Mouse (Mus musculus): Measurements from ENCODE around the gene Spint5. TPM values are rescaled to one million over a fixed set of nuclear protein-coding genes. Genes with fewer than 3 reads are reported as not detected.
A peak's percentile ranks its signal among the peaks of the same experiment; 100 is the strongest.

The Spint5 gene
- total and polyA plus RNA-seq, 2 experiments from 2014 or later, result not detected

- Histone ChIP-seq H3K36me3 (replicated peaks; ENCODE audit: control insufficient read depth, insufficient read depth, low read length) (no peaks in the 10 kb centered on the region), H3K9ac (replicated peaks; ENCODE audit: low read depth, low read length) (no peak overlapping the region), H3K27ac (ENCODE audit: low read depth) (no peak overlapping the region), H3K4me2 (ENCODE audit: low read depth, low read length) (no peak overlapping the region), H3K27me3 (ENCODE audit: control insufficient read depth, insufficient read depth, low read length) (no peaks in the 10 kb centered on the region), H3K4me1 (ENCODE audit: control insufficient read depth, insufficient read depth) (no peaks in the 10 kb centered on the region), H3K4me3 (ENCODE audit: low read depth, low read length) (no peak overlapping the region), H3K9me3 (replicated peaks; ENCODE audit: control insufficient read depth, low read length) (peaks cover 4% of the 10 kb centered on the region; the same call in 1 of the 2 replicates)
- ATAC-seq (ENCODE audit: insufficient read depth, low read depth) (no peak), DNase-seq (ENCODE audit: low spot score) (no peak)
- TF ChIP-seq CTCF (IDR thresholded peaks at IDR 0.05; ENCODE audit: low read depth), result no peak
- no peak for TF ChIP-seq EP300 (IDR thresholded peaks at IDR 0.05; ENCODE audit: low read depth)
- 68% methylated on average over 16 of the region's 16 CpGs for WGBS
Observed at GRCm38 (mm10) chr2:164676916-164677685, 38.0 kb upstream of the Spint5 start.

- no peaks in the 10 kb centered on the region for H3K27me3 ChIP-seq (ENCODE audit: control insufficient read depth, insufficient read depth, low read length)
- no peaks in the 10 kb centered on the region for H3K4me1 ChIP-seq (ENCODE audit: control insufficient read depth, insufficient read depth)
- peak; percentile 83 for DNase-seq (ENCODE audit: low spot score)
- 21% methylated on average over 19 of the region's 19 CpGs for WGBS
- TF ChIP-seq EP300 (IDR thresholded peaks at IDR 0.05; ENCODE audit: low read depth), result no peak
- peak; percentile 80 for TF ChIP-seq CTCF (IDR thresholded peaks at IDR 0.05; ENCODE audit: low read depth)
- no peak overlapping the region for H3K9ac ChIP-seq (replicated peaks; ENCODE audit: low read depth, low read length)
- peak; percentile 87 for ATAC-seq (ENCODE audit: insufficient read depth, low read depth)
- H3K4me3 ChIP-seq (ENCODE audit: low read depth, low read length), result peak overlapping the region; percentile 32
- no peak overlapping the region for H3K27ac ChIP-seq (ENCODE audit: low read depth)
- H3K36me3 ChIP-seq (replicated peaks; ENCODE audit: control insufficient read depth, insufficient read depth, low read length), result no peaks in the 10 kb centered on the region
- peak overlapping the region; percentile 57 for H3K4me2 ChIP-seq (ENCODE audit: low read depth, low read length)
- peaks cover 4% of the 10 kb centered on the region; the same call in 1 of the 2 replicates for H3K9me3 ChIP-seq (replicated peaks; ENCODE audit: control insufficient read depth, low read length)
Observed at GRCm38 (mm10) chr2:164678848-164679625, 36.1 kb upstream of the Spint5 start.

GRCm38 (mm10) chr2:164679906-164680305, 35.2 kb upstream of the Spint5 start:
- peaks cover 4% of the 10 kb centered on the region; the same call in 1 of the 2 replicates for H3K9me3 ChIP-seq (replicated peaks; ENCODE audit: control insufficient read depth, low read length)
- TF ChIP-seq EP300 (IDR thresholded peaks at IDR 0.05; ENCODE audit: low read depth), result no peak
- TF ChIP-seq CTCF (IDR thresholded peaks at IDR 0.05; ENCODE audit: low read depth), result no peak
- H3K9ac ChIP-seq (replicated peaks; ENCODE audit: low read depth, low read length), result no peak overlapping the region
- no peak for ATAC-seq (ENCODE audit: insufficient read depth, low read depth)
- no peak overlapping the region for H3K27ac ChIP-seq (ENCODE audit: low read depth)
- H3K4me2 ChIP-seq (ENCODE audit: low read depth, low read length), result no peak overlapping the region
- no peaks in the 10 kb centered on the region for H3K4me1 ChIP-seq (ENCODE audit: control insufficient read depth, insufficient read depth)
- no peak overlapping the region for H3K4me3 ChIP-seq (ENCODE audit: low read depth, low read length)
- no peaks in the 10 kb centered on the region for H3K27me3 ChIP-seq (ENCODE audit: control insufficient read depth, insufficient read depth, low read length)
- H3K36me3 ChIP-seq (replicated peaks; ENCODE audit: control insufficient read depth, insufficient read depth, low read length), result no peaks in the 10 kb centered on the region
- 60% methylated on average over 3 of the region's 3 CpGs for WGBS
- DNase-seq (ENCODE audit: low spot score), result no peak

- TF ChIP-seq EP300 (IDR thresholded peaks at IDR 0.05; ENCODE audit: low read depth) (no peak), CTCF (IDR thresholded peaks at IDR 0.05; ENCODE audit: low read depth) (no peak)
- Histone ChIP-seq H3K4me2 (ENCODE audit: low read depth, low read length) (no peak within 1 kb of the TSS), H3K9ac (replicated peaks; ENCODE audit: low read depth, low read length) (no peak within 1 kb of the TSS), H3K27me3 (ENCODE audit: control insufficient read depth, insufficient read depth, low read length) (no peaks in the 10 kb centered on the region), H3K4me3 (ENCODE audit: low read depth, low read length) (no peak within 1 kb of the TSS), H3K36me3 (replicated peaks; ENCODE audit: control insufficient read depth, insufficient read depth, low read length) (no peaks in the 10 kb centered on the region), H3K27ac (ENCODE audit: low read depth) (no peak within 1 kb of the TSS), H3K4me1 (ENCODE audit: control insufficient read depth, insufficient read depth) (no peaks in the 10 kb centered on the region), H3K9me3 (replicated peaks; ENCODE audit: control insufficient read depth, low read length) (no peaks in the 10 kb centered on the region)
- WGBS, result 49% methylated on average over 3 of the region's 3 CpGs
- no peak for ATAC-seq (ENCODE audit: insufficient read depth, low read depth)
- no peak for DNase-seq (ENCODE audit: low spot score)
Observed at GRCm38 (mm10) chr2:164684807-164685206, 30.3 kb upstream of the Spint5 start, which contains the start of gene Wfdc13. Gene Wfdc13, plus strand, starts transcription at chr2:164685107.

GRCm38 (mm10) chr2:164698201-164698600, 16.9 kb upstream of the Spint5 start, which contains the start of gene Spint4:
Gene Spint4, plus strand, starts transcription at chr2:164698501.
- no peak within 1 kb of the TSS for H3K4me3 ChIP-seq (ENCODE audit: low read depth, low read length)
- TF ChIP-seq EP300 (IDR thresholded peaks at IDR 0.05; ENCODE audit: low read depth) (no peak), CTCF (IDR thresholded peaks at IDR 0.05; ENCODE audit: low read depth) (no peak)
- H3K9ac ChIP-seq (replicated peaks; ENCODE audit: low read depth, low read length), result no peak within 1 kb of the TSS
- H3K4me2 ChIP-seq (ENCODE audit: low read depth, low read length), result no peak within 1 kb of the TSS
- H3K36me3 ChIP-seq (replicated peaks; ENCODE audit: control insufficient read depth, insufficient read depth, low read length), result no peaks in the 10 kb centered on the region
- H3K27ac ChIP-seq (ENCODE audit: low read depth), result no peak within 1 kb of the TSS
- H3K27me3 ChIP-seq (ENCODE audit: control insufficient read depth, insufficient read depth, low read length), result 0 out of 2 replicates have a peak, but pooled peaks cover 3% of the 10 kb centered on the region
- no peaks in the 10 kb centered on the region for H3K9me3 ChIP-seq (replicated peaks; ENCODE audit: control insufficient read depth, low read length)
- 69% methylated on average over 4 of the region's 4 CpGs for WGBS
- H3K4me1 ChIP-seq (ENCODE audit: control insufficient read depth, insufficient read depth), result no peaks in the 10 kb centered on the region
- no peak for DNase-seq (ENCODE audit: low spot score)
- ATAC-seq (ENCODE audit: insufficient read depth, low read depth), result no peak

Data from heart, postnatal 0 days (tissue).